Comparison of ENCODE assay signal across 30 mouse cellular contexts in the genomic region with DNA sequence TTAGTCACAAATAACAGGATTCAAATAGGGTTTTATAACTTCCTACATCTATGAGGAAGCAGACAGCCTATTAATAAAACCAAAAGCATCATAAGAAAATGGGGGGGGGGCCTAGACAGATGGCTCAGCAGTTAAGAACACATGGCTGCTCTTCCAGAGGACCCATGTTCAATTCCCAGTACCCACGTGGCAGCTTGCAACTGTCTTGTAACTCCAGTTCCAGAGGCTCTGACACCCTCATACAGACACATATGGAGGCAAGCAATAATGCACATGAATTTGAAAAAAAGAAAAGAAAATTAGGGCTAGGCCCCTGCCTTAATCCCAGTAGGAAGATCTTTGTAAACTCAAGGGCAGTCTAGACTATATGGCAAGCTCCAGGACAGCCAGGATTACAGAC.
"Had no signal": no experiment of that assay in that cellular context is flagged by ENCODE, and none has a peak within 500 bp of the region (broad histone marks: within the 10 kb centered on the region; RNA-seq: fewer than 3 reads in every experiment).

No protein-coding gene starts in this region.

- H3K9me3 ChIP-seq: limb, embryonic 10.5 days; limb, embryonic 12.5 days; limb, embryonic 13.5 days; limb, embryonic 15.5 days; liver, embryonic 12.5 days; liver, embryonic 13.5 days; liver, embryonic 15.5 days; lung, embryonic 15.5 days; megakaryocyte, embryonic 14.5 days; midbrain, embryonic 10.5 days; midbrain, embryonic 12.5 days; midbrain, embryonic 13.5 days; midbrain, embryonic 15.5 days; neural tube, embryonic 12.5 days had no signal

- H3K9ac ChIP-seq: limb, embryonic 12.5 days; limb, embryonic 13.5 days; limb, embryonic 15.5 days; liver, embryonic 12.5 days; liver, embryonic 13.5 days; liver, embryonic 14.5 days; liver, embryonic 15.5 days; liver, postnatal 0 days; lung, embryonic 14.5 days; lung, embryonic 15.5 days; midbrain, embryonic 12.5 days; midbrain, embryonic 13.5 days; midbrain, embryonic 15.5 days; neural tube, embryonic 12.5 days had no signal

- H3K4me3 ChIP-seq: limb, embryonic 10.5 days; limb, embryonic 12.5 days; limb, embryonic 13.5 days; limb, embryonic 15.5 days; liver, embryonic 12.5 days; liver, embryonic 13.5 days; liver, embryonic 15.5 days; lung, embryonic 15.5 days; megakaryocyte, embryonic 14.5 days; midbrain, embryonic 10.5 days; midbrain, embryonic 12.5 days; midbrain, embryonic 13.5 days; midbrain, embryonic 15.5 days; myocyte; neural tube, embryonic 12.5 days had no signal

- DNase-seq: left cerebral cortex, postnatal 4 days; liver; liver, embryonic 13.5 days; liver, postnatal 0 days; lung, adult 18-20 months; lung, adult 2 months; lung, embryonic 14.5 days; lung, postnatal 10 days; lung, postnatal 14 days; lung, postnatal 36 days; lung, postnatal 4 days; midbrain, embryonic 14.5 days had no signal

- ATAC-seq: liver, embryonic 12.5 days; liver, postnatal 0 days; lung, postnatal 0 days; midbrain, embryonic 13.5 days; midbrain, embryonic 15.5 days had no signal

- H3K27me3 ChIP-seq: limb, embryonic 13.5 days; liver, embryonic 12.5 days; liver, embryonic 13.5 days; liver, embryonic 15.5 days; lung, embryonic 15.5 days; midbrain, embryonic 12.5 days; midbrain, embryonic 15.5 days; neural tube, embryonic 12.5 days had no signal

- H3K4me1 ChIP-seq: limb, embryonic 10.5 days; limb, embryonic 12.5 days; limb, embryonic 13.5 days; limb, embryonic 15.5 days; liver, embryonic 12.5 days; liver, embryonic 13.5 days; liver, embryonic 15.5 days; lung, embryonic 15.5 days; megakaryocyte, embryonic 14.5 days; midbrain, embryonic 10.5 days; midbrain, embryonic 12.5 days; midbrain, embryonic 13.5 days; midbrain, embryonic 15.5 days; neural tube, embryonic 12.5 days had no signal

- H3K27ac ChIP-seq: limb, embryonic 10.5 days; limb, embryonic 12.5 days; limb, embryonic 13.5 days; limb, embryonic 15.5 days; liver, embryonic 12.5 days; liver, embryonic 13.5 days; liver, embryonic 14.5 days; liver, embryonic 15.5 days; lung, embryonic 15.5 days; macrophage; midbrain, embryonic 10.5 days; midbrain, embryonic 12.5 days; midbrain, embryonic 13.5 days; midbrain, embryonic 15.5 days; neural tube, embryonic 12.5 days had no signal

- H3K36me3 ChIP-seq: midbrain, embryonic 15.5 days; neural tube, embryonic 12.5 days had no signal

- H3K4me2 ChIP-seq: limb, embryonic 12.5 days; limb, embryonic 13.5 days; limb, embryonic 15.5 days; liver, embryonic 11.5 days; liver, embryonic 12.5 days; liver, embryonic 13.5 days; liver, embryonic 15.5 days; lung, embryonic 14.5 days; lung, embryonic 15.5 days; midbrain, embryonic 12.5 days; midbrain, embryonic 13.5 days; midbrain, embryonic 15.5 days; neural tube, embryonic 12.5 days had no signal
